Mouse (Mus musculus) activated CD4-positive, CD25-positive, alpha-beta regulatory T cell (primary cell): Measurements from ENCODE around the gene Smu1. TPM values are rescaled to one million over a fixed set of nuclear protein-coding genes. Genes with fewer than 3 reads are reported as not detected.

Experiments
- polyA plus RNA-seq, 2 experiments: library from polyadenylated mRNA; unstranded; fragments of 100-300 nt; shearing (Covaris generic); gene quantifications; one replicate each; pipeline ENCODE4 v1.2.1; 2017

Gene Smu1
- 100 to 1,000 TPM; 112 to 134 TPM for polyA plus RNA-seq

GRCm38 (mm10) chr4:40757780-40758420 lies at the start of gene Smu1:
Gene Smu1 (minus strand): TSS chr4:40757923.

GRCm38 (mm10) chr4:40722011-40722666 lies 35.6 kb downstream of the Smu1 start, which contains the start of gene Dnaja1:
Gene Dnaja1 (plus strand): TSS chr4:40722150.

GRCm38 (mm10) chr4:40702797-40703709 lies 54.7 kb downstream of the Smu1 start, which contains the start of gene Aptx:
Gene Aptx (minus strand): TSS chr4:40703194.

Other genes with a start within 250 kb of the Smu1 start
- 10 to 100 TPM; 24.4 to 36.6 TPM for gene Aptx, start 54.7 kb downstream of the Smu1 start, polyA plus RNA-seq
- 100 to 1,000 TPM; 229 to 245 TPM for gene Dnaja1, start 35.8 kb downstream of the Smu1 start, polyA plus RNA-seq
- gene B4galt1, start 96.1 kb upstream of the Smu1 start, polyA plus RNA-seq: 10 to 100 TPM; 66.2 to 73.3 TPM
- gene Spink4, start 162.1 kb upstream of the Smu1 start, polyA plus RNA-seq: not detected
- 100 to 1,000 TPM; 233 to 240 TPM for gene Bag1, start 190.4 kb upstream of the Smu1 start, polyA plus RNA-seq
- gene Chmp5, start 190.5 kb upstream of the Smu1 start, polyA plus RNA-seq: 10 to 100 TPM; 79.6 to 96.4 TPM
- gene Nfx1, start 213.0 kb upstream of the Smu1 start, polyA plus RNA-seq: 100 to 1,000 TPM in 1 of 2 experiments, 10 to 100 TPM in 1; 88.4 to 108 TPM